Mouse (Mus musculus) limb, embryonic 14.5 days (tissue): ENCODE measurements around the gene Cped1. TPM values are rescaled to one million over a fixed set of nuclear protein-coding genes. Genes with fewer than 3 reads are reported as not detected.

Experiments used
- ATAC-seq: fragments of 200-750 bp; cut with Nextera tagmentation; 2 replicates; pipeline ENCODE4 v1.8.0; 2017; ENCODE audit warnings: low read depth, moderate number of reproducible peaks, moderate TSS enrichment; ENCODE audit not compliant: low FRiP score
- DNase-seq: peaks from one replicate; pipeline ENCODE4 v3.0.0-alpha.2; 2015; ENCODE audit warnings: low spot score
- H3K27ac ChIP-seq: fragments of 300-500 bp; sonication (generic); replicated peaks from 2 replicates; pipeline ENCODE4 v1.5.1; 2014; ENCODE audit warnings: low read depth, mild to moderate bottlenecking, low read length, moderate library complexity, mixed read lengths
- H3K27me3 ChIP-seq: fragments of 300-500 bp; sonication (generic); 2 replicates; pipeline ENCODE4 v1.6.1; 2014; ENCODE audit warnings: low read length, mixed read lengths; ENCODE audit not compliant: control insufficient read depth, insufficient read depth
- H3K36me3 ChIP-seq: fragments of 300-500 bp; sonication (generic); 2 replicates; pipeline ENCODE4 v1.6.1; 2014; ENCODE audit warnings: mild to moderate bottlenecking, low read length, moderate library complexity, mixed read lengths; ENCODE audit not compliant: control insufficient read depth, insufficient read depth
- H3K4me1 ChIP-seq: fragments of 300-500 bp; sonication (generic); 2 replicates; pipeline ENCODE4 v1.6.1; 2014; ENCODE audit warnings: antibody characterized with exemption, low read length, mixed read lengths; ENCODE audit not compliant: control insufficient read depth, insufficient read depth
- H3K4me2 ChIP-seq: fragments of 300-500 bp; sonication (generic); replicated peaks from 2 replicates; pipeline ENCODE4 v1.6.1; 2014; ENCODE audit warnings: low read depth, mild to moderate bottlenecking, low read length, moderate library complexity; ENCODE audit not compliant: severe bottlenecking
- H3K4me3 ChIP-seq: fragments of 300-500 bp; sonication (generic); replicated peaks from 2 replicates; pipeline ENCODE4 v1.5.1; 2014; ENCODE audit warnings: low read length
- H3K9ac ChIP-seq: fragments of 300-500 bp; sonication (generic); 2 replicates; pipeline ENCODE4 v1.6.1; 2014; ENCODE audit warnings: mild to moderate bottlenecking, low read depth, low read length, moderate library complexity; ENCODE audit not compliant: severe bottlenecking
- H3K9me3 ChIP-seq: fragments of 300-500 bp; sonication (generic); 2 replicates; pipeline ENCODE4 v1.6.1; 2016; ENCODE audit warnings: low read length; ENCODE audit not compliant: control insufficient read depth
- POLR2A ChIP-seq: fragments of 200-500 bp; IDR thresholded peaks from 2 replicates; pipeline ENCODE4 v1.8.0; 2012; ENCODE audit warnings: inconsistent platforms, mild to moderate bottlenecking, moderate library complexity, borderline replicate concordance; ENCODE audit not compliant: insufficient read depth, insufficient read length; ENCODE audit errors: extremely low read depth
- WGBS: fragments of 180-500 bp; shearing (Covaris S2); extraction: QIAGEN DNeasy Blood & Tissue Kit; methylation state at CpG from one replicate; pipeline ENCODE4 v1.1.7; 2014; 5-methylcytosine and 5-hydroxymethylcytosine counted together
- polyA plus RNA-seq, 2 experiments: library from polyadenylated mRNA; depleted of rRNA in 1 of 2; stranded (reverse) in 1 of 2; unstranded in 1 of 2; fragments of >200 nt; fragmentation: Nextera tagmentation in 1 of 2; extraction: Ambion mirVana in 1 of 2; gene quantifications; 2 replicates each; pipeline versions ENCODE4 v1.2.1 to v1.2.3; 2012 to 2014

Gene Cped1
- polyA plus RNA-seq, 2 experiments, result 31.0 to 44.3 TPM

- Histone ChIP-seq H3K4me2 (no peak overlapping the region), H3K4me1 (0 out of 2 replicates have a peak, but pooled peaks cover 5% of the 10 kb centered on the region), H3K4me3 (no peak overlapping the region), H3K36me3 (peaks cover 15% of the 10 kb centered on the region), H3K27ac (no peak overlapping the region), H3K27me3 (no peaks in the 10 kb centered on the region), H3K9me3 (no peaks in the 10 kb centered on the region), H3K9ac (no peak overlapping the region)
- 90% methylated on average over 5 of the region's 5 CpGs for WGBS
- no peak for ATAC-seq
- DNase-seq, result no peak
- TF ChIP-seq POLR2A, result no peak
These were observed 227.5 kb downstream of the Cped1 start for GRCm38 (mm10) chr6:22213187-22213586.

- H3K4me2 ChIP-seq, result no peak overlapping the region
- H3K27me3 ChIP-seq, result no peaks in the 10 kb centered on the region
- H3K9ac ChIP-seq, result no peak overlapping the region
- H3K36me3 ChIP-seq, result peaks cover 15% of the 10 kb centered on the region
- WGBS, result 61% methylated on average over 3 of the region's 3 CpGs
- no peak for TF ChIP-seq POLR2A
- H3K27ac ChIP-seq, result no peak overlapping the region
- ATAC-seq, result no peak
- no peaks in the 10 kb centered on the region for H3K9me3 ChIP-seq
- 0 out of 2 replicates have a peak, but pooled peaks cover 5% of the 10 kb centered on the region for H3K4me1 ChIP-seq
- no peak for DNase-seq
- no peak overlapping the region for H3K4me3 ChIP-seq
These were observed 228.1 kb downstream of the Cped1 start for GRCm38 (mm10) chr6:22213813-22214212.

- no peak overlapping the region for H3K27ac ChIP-seq
- no peak for DNase-seq
- H3K27me3 ChIP-seq, result no peaks in the 10 kb centered on the region
- no peak for ATAC-seq
- H3K9ac ChIP-seq, result no peak overlapping the region
- no peak for TF ChIP-seq POLR2A
- no peaks in the 10 kb centered on the region for H3K9me3 ChIP-seq
- H3K4me2 ChIP-seq, result no peak overlapping the region
- 0 out of 2 replicates have a peak, but pooled peaks cover 5% of the 10 kb centered on the region for H3K4me1 ChIP-seq
- WGBS, result 85% methylated on average over 6 of the region's 6 CpGs
- H3K4me3 ChIP-seq, result no peak overlapping the region
- peaks cover 15% of the 10 kb centered on the region for H3K36me3 ChIP-seq
These were observed 228.9 kb downstream of the Cped1 start for GRCm38 (mm10) chr6:22214665-22215064.

- no peaks in the 10 kb centered on the region for H3K27me3 ChIP-seq
- peaks cover 15% of the 10 kb centered on the region for H3K36me3 ChIP-seq
- H3K9ac ChIP-seq, result no peak overlapping the region
- 46% methylated on average over 14 of the region's 14 CpGs for WGBS
- H3K27ac ChIP-seq, result no peak overlapping the region
- no peak overlapping the region for H3K4me2 ChIP-seq
- no peak for TF ChIP-seq POLR2A
- 0 out of 2 replicates have a peak, but pooled peaks cover 5% of the 10 kb centered on the region for H3K4me1 ChIP-seq
- H3K9me3 ChIP-seq, result no peaks in the 10 kb centered on the region
- H3K4me3 ChIP-seq, result no peak overlapping the region
- ATAC-seq (peak; percentile 65; the same call in 1 of the 2 replicates), DNase-seq (peak; percentile 56)
These were observed 230.7 kb downstream of the Cped1 start for GRCm38 (mm10) chr6:22216276-22216973.

- ATAC-seq (no peak), DNase-seq (no peak)
- Histone ChIP-seq H3K4me3 (no peak overlapping the region), H3K36me3 (peaks cover 15% of the 10 kb centered on the region; the same call in 1 of the 2 replicates), H3K9me3 (no peaks in the 10 kb centered on the region), H3K4me2 (no peak overlapping the region), H3K27ac (no peak overlapping the region), H3K4me1 (peaks cover 10% of the 10 kb centered on the region; the same call in 1 of the 2 replicates), H3K27me3 (no peaks in the 10 kb centered on the region), H3K9ac (no peak overlapping the region)
- TF ChIP-seq POLR2A, result no peak
- WGBS, result 89% methylated on average over 8 of the region's 8 CpGs
These were observed 235.4 kb downstream of the Cped1 start for GRCm38 (mm10) chr6:22221134-22221533.

- no peak for DNase-seq
- no peak overlapping the region for H3K4me2 ChIP-seq
- WGBS, result 82% methylated on average over 4 of the region's 4 CpGs
- no peaks in the 10 kb centered on the region for H3K27me3 ChIP-seq
- no peak for ATAC-seq
- H3K9me3 ChIP-seq, result no peaks in the 10 kb centered on the region
- peaks cover 5% of the 10 kb centered on the region; the same call in 1 of the 2 replicates for H3K4me1 ChIP-seq
- peaks cover 15% of the 10 kb centered on the region; the same call in 1 of the 2 replicates for H3K36me3 ChIP-seq
- TF ChIP-seq POLR2A, result no peak
- no peak overlapping the region for H3K4me3 ChIP-seq
- no peak overlapping the region for H3K9ac ChIP-seq
- no peak overlapping the region for H3K27ac ChIP-seq
These were observed 236.4 kb downstream of the Cped1 start for GRCm38 (mm10) chr6:22222087-22222486.
